Mouse (Mus musculus) hindbrain, embryonic 16.5 days (tissue): Measurements from ENCODE around the gene Gm11032. TPM values are rescaled to one million over a fixed set of nuclear protein-coding genes. Genes with fewer than 3 reads are reported as not detected.
"Not testable (repeated sequence)": the region's sequence is repeated elsewhere in the genome, so short reads cannot be mapped to it uniquely, and the experiment has no call there.

ENCODE experiments used
- ATAC-seq: fragments of 200-750 bp; cut with Nextera tagmentation; 2 replicates; pipeline ENCODE4 v1.8.0; 2017; ENCODE audit warnings: moderate TSS enrichment, moderate library complexity
- H3K27ac ChIP-seq: fragments of 300-500 bp; sonication (generic); 2 replicates; pipeline ENCODE4 v1.5.1; 2014; ENCODE audit warnings: low read depth, mild to moderate bottlenecking, control low read depth, low read length, moderate library complexity
- H3K27me3 ChIP-seq: fragments of 300-500 bp; sonication (generic); replicated peaks from 2 replicates; pipeline ENCODE4 v1.6.1; 2014; ENCODE audit warnings: low read length; ENCODE audit not compliant: control insufficient read depth, insufficient read depth
- H3K36me3 ChIP-seq: fragments of 300-500 bp; sonication (generic); 2 replicates; pipeline ENCODE4 v1.6.1; 2014; ENCODE audit warnings: mild to moderate bottlenecking, low read length, moderate library complexity, mixed read lengths; ENCODE audit not compliant: control insufficient read depth, insufficient read depth
- H3K4me1 ChIP-seq: fragments of 300-500 bp; sonication (generic); 2 replicates; pipeline ENCODE4 v1.6.1; 2014; ENCODE audit warnings: low read depth, low read length; ENCODE audit not compliant: control insufficient read depth, insufficient read depth
- H3K4me2 ChIP-seq: fragments of 300-500 bp; sonication (generic); 2 replicates; pipeline ENCODE4 v1.6.1; 2014; ENCODE audit warnings: mild to moderate bottlenecking, low read length, control low read depth, moderate library complexity
- H3K4me3 ChIP-seq: fragments of 300-500 bp; sonication (generic); 2 replicates; pipeline ENCODE4 v1.5.1; 2014; ENCODE audit warnings: mild to moderate bottlenecking, low read length, control low read depth, moderate library complexity
- H3K9ac ChIP-seq: fragments of 300-500 bp; sonication (generic); 2 replicates; pipeline ENCODE4 v1.6.1; 2014; ENCODE audit warnings: low read depth, mild to moderate bottlenecking, control low read depth, low read length, moderate library complexity
- H3K9me3 ChIP-seq: fragments of 300-500 bp; sonication (generic); 2 replicates; pipeline ENCODE4 v1.6.1; 2014; ENCODE audit warnings: mild to moderate bottlenecking, low read length, moderate library complexity; ENCODE audit not compliant: control insufficient read depth
- WGBS: fragments of 180-500 bp; shearing (Covaris S2); extraction: QIAGEN DNeasy Blood & Tissue Kit; methylation state at CpG from one replicate; pipeline ENCODE4 v1.1.7; 2014; 5-methylcytosine and 5-hydroxymethylcytosine counted together
- polyA plus RNA-seq: library from polyadenylated mRNA; unstranded; fragments of >200 nt; fragmentation: Nextera tagmentation; extraction: Ambion mirVana; gene quantifications from 2 replicates; pipeline ENCODE4 v1.2.1, GENCODE M21; 2015

Gm11032 gene
- polyA plus RNA-seq: not detected in 2 replicates

DNA sequence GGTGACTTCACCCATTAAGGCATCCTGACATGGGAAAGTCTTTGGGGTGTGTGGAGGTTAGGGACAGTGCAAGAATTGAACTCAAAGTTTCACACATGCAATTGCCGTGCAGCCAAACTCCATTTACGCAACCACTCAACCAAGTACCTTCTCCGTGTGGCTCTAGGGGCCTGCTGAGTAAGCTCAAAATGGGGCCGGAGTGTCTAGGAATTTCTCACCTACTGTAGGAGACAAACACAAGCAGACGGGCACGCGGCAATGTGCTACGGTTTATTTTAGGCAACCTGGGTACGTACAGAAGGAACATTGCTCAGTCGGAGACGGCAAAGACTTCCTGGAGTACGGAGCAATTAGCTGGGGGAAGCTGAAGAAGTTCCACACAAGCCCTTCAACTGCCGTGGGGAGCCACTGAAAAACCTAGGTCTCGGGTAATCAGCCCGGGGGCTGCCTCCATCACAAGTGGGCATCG is at the start of gene Gm11032:
TSS of gene Gm11032 (plus strand) at position 51 of the 469 bp plus-strand sequence.
- Histone ChIP-seq H3K36me3 (no peaks in the 10 kb centered on the region), H3K4me2 (no peak within 1 kb of the TSS), H3K4me3 (no peak within 1 kb of the TSS), H3K4me1 (no peaks in the 10 kb centered on the region), H3K27me3 (no peaks in the 10 kb centered on the region), H3K27ac (no peak within 1 kb of the TSS), H3K9ac (no peak within 1 kb of the TSS), H3K9me3 (no peaks in the 10 kb centered on the region)
- WGBS: 81% methylated on average over 16 of the region's 16 CpGs
- ATAC-seq: no peak

DNA sequence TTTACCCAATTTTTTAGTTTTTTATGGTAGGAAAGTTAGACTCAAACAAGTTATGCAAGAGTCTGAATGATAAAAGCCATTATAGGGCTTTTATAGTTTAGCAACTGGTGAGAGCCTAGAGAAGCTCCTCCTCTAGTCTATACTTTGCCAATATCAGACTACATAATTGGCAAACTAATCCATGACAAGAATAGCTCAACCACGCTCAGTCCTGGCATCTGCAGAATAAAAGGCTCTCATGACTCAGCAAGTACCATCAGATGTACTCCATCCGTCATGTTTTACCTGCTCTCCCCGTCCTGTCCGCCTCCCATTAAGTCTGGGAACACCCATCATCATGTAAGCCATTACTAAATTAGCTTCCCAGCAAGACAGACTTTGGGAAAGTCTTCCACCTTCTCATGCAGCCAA is 48.4 kb upstream of the Gm11032 start:
- Histone ChIP-seq H3K4me2 (no peak overlapping the region), H3K9me3 (no peaks in the 10 kb centered on the region), H3K27me3 (no peaks in the 10 kb centered on the region), H3K4me1 (no peaks in the 10 kb centered on the region), H3K9ac (no peak overlapping the region), H3K4me3 (no peak overlapping the region), H3K27ac (no peak overlapping the region), H3K36me3 (peaks cover 3% of the 10 kb centered on the region; the same call in 1 of the 2 replicates)
- no peak for ATAC-seq
- WGBS: 69% methylated on average over 4 of the region's 4 CpGs

DNA sequence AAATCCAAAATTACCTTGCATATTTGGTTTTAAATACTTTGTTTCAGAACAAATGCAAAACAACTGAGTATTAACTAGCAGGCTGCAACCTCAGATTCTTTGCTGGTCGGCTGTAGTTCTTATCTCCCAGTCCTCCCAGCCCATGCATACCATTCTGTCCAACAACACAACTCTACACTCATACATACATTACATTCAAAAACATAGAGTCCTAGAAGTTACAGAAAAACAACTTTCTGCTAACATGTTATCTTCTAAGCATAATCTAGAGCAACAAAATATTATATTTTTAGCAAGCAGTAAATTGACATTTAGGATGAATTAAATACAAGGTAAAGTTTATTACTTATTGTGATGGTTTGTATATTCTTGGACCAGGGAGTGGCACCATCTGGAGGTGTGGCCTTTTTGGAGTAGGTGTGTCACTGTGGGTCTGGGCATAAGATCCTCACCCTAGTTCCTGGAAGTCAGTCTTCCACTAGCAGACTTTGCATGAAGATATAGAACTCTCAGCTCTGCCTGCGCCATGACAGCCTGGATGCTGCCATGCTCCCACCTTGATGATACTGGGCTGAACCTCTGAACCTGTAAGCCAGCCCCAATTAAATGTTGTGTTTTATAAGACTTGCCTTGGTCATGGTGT is 43.7 kb upstream of the Gm11032 start:
- H3K4me1 ChIP-seq, H3K27ac ChIP-seq: not testable (repeated sequence)
- 94% methylated on average over 2 of the region's 2 CpGs for WGBS

DNA sequence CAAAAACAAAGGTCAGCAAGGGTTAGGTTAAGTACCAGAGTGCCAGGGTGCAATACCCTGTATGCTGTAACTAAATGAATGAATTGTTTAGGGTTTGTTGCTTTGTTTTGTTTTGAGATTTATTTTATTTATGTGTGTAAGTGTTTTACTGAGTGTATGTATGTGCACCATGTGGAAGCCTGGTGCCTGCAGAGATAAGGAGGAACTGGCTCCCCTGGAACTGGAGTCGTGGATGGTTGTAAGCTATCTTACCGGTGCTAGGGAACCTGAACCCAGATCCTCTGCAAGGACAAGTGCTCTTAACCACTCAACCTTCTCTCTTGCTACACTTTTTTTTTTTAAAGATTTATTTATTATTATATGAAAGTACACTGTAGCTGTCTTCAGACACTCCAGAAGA is 42.8 kb upstream of the Gm11032 start:
- Histone ChIP-seq H3K27ac (no peak overlapping the region), H3K36me3 (no peaks in the 10 kb centered on the region), H3K9me3 (no peaks in the 10 kb centered on the region), H3K4me1 (no peaks in the 10 kb centered on the region), H3K27me3 (no peaks in the 10 kb centered on the region), H3K4me2 (no peak overlapping the region), H3K9ac (no peak overlapping the region), H3K4me3 (no peak overlapping the region)
- WGBS: 93% methylated on average over 2 of the region's 2 CpGs
- no peak for ATAC-seq

More for the DNA sequence above, 43.7 kb upstream of the Gm11032 start:
- H3K9ac ChIP-seq, H3K9me3 ChIP-seq, H3K27me3 ChIP-seq, H3K4me3 ChIP-seq, ATAC-seq, H3K36me3 ChIP-seq, H3K4me2 ChIP-seq: not testable (repeated sequence)

DNA sequence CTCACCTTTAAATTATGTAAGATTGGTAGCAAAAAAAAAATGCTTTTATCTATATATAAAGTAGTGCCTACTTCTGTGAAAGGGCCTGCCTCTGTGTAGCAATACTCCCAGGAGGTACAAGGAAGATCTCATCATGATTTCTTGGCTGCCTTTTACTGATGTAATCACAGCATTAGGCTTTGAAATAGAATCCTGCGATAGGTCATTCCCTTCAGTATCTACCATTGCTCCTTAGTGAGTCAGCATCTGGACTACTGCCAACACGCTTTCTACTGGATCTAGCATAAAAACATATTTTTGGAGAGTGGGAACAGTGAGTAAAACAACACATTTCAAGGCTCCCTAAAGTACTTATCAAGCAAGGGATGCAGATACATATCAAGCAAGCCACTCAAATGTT is 41.2 kb upstream of the Gm11032 start:
- Histone ChIP-seq H3K4me2 (no peak overlapping the region), H3K9ac (no peak overlapping the region), H3K27me3 (no peaks in the 10 kb centered on the region), H3K27ac (no peak overlapping the region), H3K4me1 (no peaks in the 10 kb centered on the region), H3K36me3 (no peaks in the 10 kb centered on the region), H3K4me3 (no peak overlapping the region), H3K9me3 (no peaks in the 10 kb centered on the region)
- ATAC-seq: no peak
- 67% methylated on average over 2 of the region's 2 CpGs for WGBS

DNA sequence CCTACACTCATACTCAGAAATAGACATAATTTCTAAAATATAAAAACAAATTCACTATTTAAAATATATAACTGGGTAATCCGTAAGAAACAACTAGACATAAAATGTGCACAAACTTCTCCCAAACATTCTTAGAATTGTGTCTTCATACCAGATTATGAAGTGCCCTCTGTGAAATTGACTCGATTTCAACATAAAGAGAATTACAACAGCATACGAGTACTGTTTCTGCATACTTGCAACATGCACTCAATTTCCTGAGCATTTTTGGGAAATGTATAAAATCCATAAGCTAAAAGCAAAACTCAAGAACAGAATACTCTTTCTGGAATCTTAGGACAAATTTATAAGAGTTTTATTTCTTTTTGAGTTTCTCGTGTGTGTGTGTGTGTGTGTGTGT is 28.1 kb upstream of the Gm11032 start:
- no peaks in the 10 kb centered on the region for H3K36me3 ChIP-seq
- H3K9ac ChIP-seq: no peak overlapping the region
- H3K27me3 ChIP-seq: no peaks in the 10 kb centered on the region
- no peaks in the 10 kb centered on the region for H3K9me3 ChIP-seq
- no peak overlapping the region for H3K4me3 ChIP-seq
- peaks cover 15% of the 10 kb centered on the region for H3K4me1 ChIP-seq
- H3K4me2 ChIP-seq: no peak overlapping the region
- no peak overlapping the region for H3K27ac ChIP-seq
- 85% methylated on average over 4 of the region's 4 CpGs for WGBS
- no peak for ATAC-seq

DNA sequence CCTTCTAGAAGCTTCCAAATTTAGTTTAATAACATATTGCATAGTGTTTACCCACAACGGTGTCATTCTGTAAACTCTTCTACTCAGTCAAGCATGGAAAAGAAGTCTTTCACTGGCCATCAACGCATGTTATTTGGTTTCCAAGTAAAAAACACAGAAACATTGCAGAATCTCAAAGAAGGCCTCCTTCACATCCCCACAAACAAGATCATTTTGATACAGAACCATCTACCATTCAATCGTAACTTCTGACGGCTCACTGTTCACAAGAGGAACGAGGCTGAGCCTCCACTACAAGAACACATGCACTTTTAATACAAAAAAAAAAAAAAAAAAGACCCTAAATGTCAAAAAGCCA is 26.4 kb upstream of the Gm11032 start:
- H3K36me3 ChIP-seq: no peaks in the 10 kb centered on the region
- H3K9ac ChIP-seq: no peak overlapping the region
- WGBS: 20% methylated on average over 5 of the region's 5 CpGs
- no peak overlapping the region for H3K27ac ChIP-seq
- H3K27me3 ChIP-seq: no peaks in the 10 kb centered on the region
- H3K9me3 ChIP-seq: no peaks in the 10 kb centered on the region
- no peak for ATAC-seq
- H3K4me2 ChIP-seq: peak overlapping the region; percentile 70
- peak overlapping the region; percentile 88 for H3K4me3 ChIP-seq
- H3K4me1 ChIP-seq: peaks cover 15% of the 10 kb centered on the region

DNA sequence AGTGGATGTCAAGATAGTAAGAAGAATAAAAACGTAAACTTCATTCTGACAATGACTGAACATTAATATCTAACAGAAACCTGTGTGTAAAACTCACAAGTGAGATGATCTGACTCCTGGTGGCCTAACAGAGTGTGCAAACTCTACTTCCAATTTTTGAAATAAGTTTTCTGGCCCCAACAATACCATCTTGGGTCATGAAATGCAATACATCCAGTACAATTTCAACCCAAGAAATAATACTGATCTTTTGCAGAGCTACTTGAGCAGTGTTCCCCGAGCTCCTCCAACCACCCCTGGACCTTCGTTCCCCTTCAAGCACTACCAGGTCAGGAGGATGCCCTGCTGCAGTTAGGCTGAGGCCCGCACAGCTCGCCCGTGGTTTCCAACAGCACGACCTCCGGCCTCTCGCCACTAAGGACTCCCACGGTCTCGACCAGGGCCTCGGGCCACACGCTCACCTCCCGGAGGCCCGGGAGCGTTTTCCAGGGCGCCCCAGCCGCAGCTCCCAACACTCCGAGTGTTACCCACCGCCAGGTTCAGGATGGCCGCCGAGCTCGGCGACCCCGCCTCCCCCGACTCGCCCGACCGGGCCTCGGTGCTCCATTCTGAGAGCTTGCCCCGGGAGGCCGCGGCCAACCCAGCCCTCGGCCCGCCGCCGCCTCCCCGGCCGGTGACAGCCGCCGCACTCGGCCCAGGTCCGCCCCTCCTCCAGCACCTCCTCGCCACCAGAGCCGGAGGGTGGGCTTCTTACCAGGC is 25.8 kb upstream of the Gm11032 start:
- whole genome bisulfite sequencing: 2% methylated on average over 31 of the region's 45 CpGs

DNA sequence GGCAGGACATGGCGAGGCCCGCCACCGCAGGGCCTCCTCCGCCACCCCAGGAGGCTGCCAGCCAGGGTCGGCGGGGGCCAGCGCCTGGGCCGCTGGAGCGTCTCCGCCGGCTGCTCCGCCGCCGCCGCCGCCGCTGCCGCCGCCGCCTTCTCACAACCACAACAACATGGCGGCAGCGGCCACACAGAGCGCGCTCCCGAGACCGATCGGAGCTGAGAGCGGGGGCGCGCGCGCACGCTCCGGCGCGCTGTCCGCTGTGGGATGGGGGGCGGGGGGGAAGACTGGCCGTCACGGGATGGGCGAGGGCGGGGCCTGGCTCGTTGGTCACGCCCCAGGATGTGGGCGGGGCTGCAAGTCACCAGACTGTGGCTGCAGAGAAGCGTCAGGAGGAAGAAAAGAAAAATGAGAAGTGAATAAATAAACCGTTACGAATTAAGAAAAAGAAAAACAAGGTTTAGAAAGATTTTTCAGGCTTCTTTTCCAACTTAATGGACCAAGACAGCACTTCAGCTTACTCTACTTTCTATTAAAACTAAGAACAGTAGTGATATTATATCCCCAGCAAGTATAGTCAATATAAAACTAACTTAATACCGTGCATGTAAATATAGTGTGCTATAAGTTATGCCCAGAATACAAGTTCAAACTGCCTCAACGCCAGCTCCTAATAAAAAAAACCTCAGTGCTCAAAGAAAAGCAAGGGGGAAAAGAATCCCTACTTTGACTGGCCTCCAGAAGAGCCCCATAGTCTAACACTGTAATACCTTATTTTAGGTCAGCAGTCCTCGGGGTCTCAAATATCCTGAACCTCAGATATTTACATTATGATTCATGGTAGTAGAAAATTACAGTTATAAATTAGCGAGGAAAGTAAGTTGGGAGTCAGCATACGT is 25.0 kb upstream of the Gm11032 start, which contains the start of gene Mtmr3:
TSS of gene Mtmr3 (minus strand) at position 256 of the 893 bp plus-strand sequence.
- Histone ChIP-seq H3K27me3 (no peaks in the 10 kb centered on the region), H3K4me1 (peaks cover 15% of the 10 kb centered on the region), H3K9ac (peak within 1 kb of the TSS; percentile 99), H3K4me3 (peak within 1 kb of the TSS; percentile 88), H3K36me3 (no peaks in the 10 kb centered on the region), H3K4me2 (peak within 1 kb of the TSS; percentile 70), H3K27ac (peak within 1 kb of the TSS; percentile 97), H3K9me3 (no peaks in the 10 kb centered on the region)
- peak; percentile 94 for ATAC-seq
- WGBS: 5% methylated on average over 53 of the region's 53 CpGs

More for the DNA sequence above, 25.8 kb upstream of the Gm11032 start:
- H3K36me3 ChIP-seq: no peaks in the 10 kb centered on the region
- H3K4me3 ChIP-seq: peak overlapping the region; percentile 88
- no peaks in the 10 kb centered on the region for H3K27me3 ChIP-seq
- H3K4me2 ChIP-seq: peak overlapping the region; percentile 70
- ATAC-seq: peak; percentile 91
- H3K9ac ChIP-seq: peak overlapping the region; percentile 99
- H3K4me1 ChIP-seq: peaks cover 15% of the 10 kb centered on the region
- peak overlapping the region; percentile 97 for H3K27ac ChIP-seq
- no peaks in the 10 kb centered on the region for H3K9me3 ChIP-seq
